Mouse (Mus musculus): ENCODE data around the gene Hipk2. TPM values are rescaled to one million over a fixed set of nuclear protein-coding genes. Genes with fewer than 3 reads are reported as not detected.

The Hipk2 gene
- total RNA-seq, 2 experiments from 2014 or later: 45.8 to 49.0 TPM

- intact Hi-C loops (cut with DNase I; ENCODE audit: low total_unique reads): no loop called here
- DNase-seq: peak; percentile 11
Measured at GRCm38 (mm10) chr6:38874565-38875257, 1.3 kb downstream of the Hipk2 start.

- DNase-seq: peak; percentile 37
- intact Hi-C loops (cut with DNase I; ENCODE audit: low total_unique reads): no loop called here
Measured at GRCm38 (mm10) chr6:38874035-38874434, 1.9 kb downstream of the Hipk2 start.

GRCm38 (mm10) chr6:38873316-38873715 is 2.6 kb downstream of the Hipk2 start:
- DNase-seq: no peak
- intact Hi-C loops (cut with DNase I; ENCODE audit: low total_unique reads): no loop called here

- intact Hi-C loops (cut with DNase I; ENCODE audit: low total_unique reads): no loop called here
- no peak for DNase-seq
Measured at GRCm38 (mm10) chr6:38871051-38871450, 4.9 kb downstream of the Hipk2 start.

- no peak for DNase-seq
- intact Hi-C loops (cut with DNase I; ENCODE audit: low total_unique reads): no loop called here
Measured at GRCm38 (mm10) chr6:38870070-38870469, 5.9 kb downstream of the Hipk2 start.

GRCm38 (mm10) chr6:38868974-38869373 is 7.0 kb downstream of the Hipk2 start:
- no peak for DNase-seq
- intact Hi-C loops (cut with DNase I; ENCODE audit: low total_unique reads): no loop called here

GRCm38 (mm10) chr6:38867291-38867690 is 8.7 kb downstream of the Hipk2 start:
- DNase-seq: peak; percentile 15

GRCm38 (mm10) chr6:38866761-38867160 is 9.2 kb downstream of the Hipk2 start:
- no peak for DNase-seq
- intact Hi-C loops (cut with DNase I; ENCODE audit: low total_unique reads): no loop called here

More at GRCm38 (mm10) chr6:38867291-38867690, 8.7 kb downstream of the Hipk2 start:
- intact Hi-C loops (cut with DNase I; ENCODE audit: low total_unique reads): no loop called here

- no peak for DNase-seq
- intact Hi-C loops (cut with DNase I; ENCODE audit: low total_unique reads): no loop called here
Measured at GRCm38 (mm10) chr6:38866357-38866756, 9.6 kb downstream of the Hipk2 start.

- DNase-seq: no peak
- intact Hi-C loops (cut with DNase I; ENCODE audit: low total_unique reads): no loop called here
Measured at GRCm38 (mm10) chr6:38865805-38866204, 10.2 kb downstream of the Hipk2 start.

GRCm38 (mm10) chr6:38863595-38863994 is 12.4 kb downstream of the Hipk2 start:
- intact Hi-C loops (cut with DNase I; ENCODE audit: low total_unique reads): no loop called here

GRCm38 (mm10) chr6:38860301-38860700 is 15.7 kb downstream of the Hipk2 start:
- no peak for DNase-seq
- intact Hi-C loops (cut with DNase I; ENCODE audit: low total_unique reads): no loop called here

More at GRCm38 (mm10) chr6:38863595-38863994, 12.4 kb downstream of the Hipk2 start:
- DNase-seq: no peak

GRCm38 (mm10) chr6:38859819-38860218 is 16.1 kb downstream of the Hipk2 start:
- intact Hi-C loops (cut with DNase I; ENCODE audit: low total_unique reads): no loop called here
- no peak for DNase-seq

GRCm38 (mm10) chr6:38853561-38853992 is 22.4 kb downstream of the Hipk2 start:
- intact Hi-C loops (cut with DNase I; ENCODE audit: low total_unique reads): no loop called here
- DNase-seq: no peak

GRCm38 (mm10) chr6:38851740-38852139 is 24.2 kb downstream of the Hipk2 start:
- DNase-seq: no peak
- intact Hi-C loops (cut with DNase I; ENCODE audit: low total_unique reads): no loop called here

- DNase-seq: no peak
- intact Hi-C loops (cut with DNase I; ENCODE audit: low total_unique reads): no loop called here
Measured at GRCm38 (mm10) chr6:38850715-38851259, 25.2 kb downstream of the Hipk2 start.

GRCm38 (mm10) chr6:38847958-38848910 is 27.7 kb downstream of the Hipk2 start:
- intact Hi-C loops (cut with DNase I; ENCODE audit: low total_unique reads): no loop called here
- DNase-seq: no peak

- no peak for DNase-seq
Measured at GRCm38 (mm10) chr6:38847447-38847846, 28.5 kb downstream of the Hipk2 start.

GRCm38 (mm10) chr6:38846330-38847195 is 29.4 kb downstream of the Hipk2 start:
- intact Hi-C loops (cut with DNase I; ENCODE audit: low total_unique reads): no loop called here
- DNase-seq: no peak

More at GRCm38 (mm10) chr6:38847447-38847846, 28.5 kb downstream of the Hipk2 start:
- intact Hi-C loops (cut with DNase I; ENCODE audit: low total_unique reads): no loop called here

Measured in gastrocnemius, postnatal 14 days (tissue).